Mouse (Mus musculus) forebrain, embryonic 15.5 days (tissue): ENCODE results near the gene Alx3. TPM values are rescaled to one million over a fixed set of nuclear protein-coding genes. Genes with fewer than 3 reads are reported as not detected.
A peak's percentile ranks its signal among the peaks of the same experiment; 100 is the strongest.

Source experiments
- ATAC-seq: fragments of 200-750 bp; cut with Nextera tagmentation; replicated peaks from 2 replicates; pipeline ENCODE4 v1.8.0; 2017; ENCODE audit warnings: mild to moderate bottlenecking, moderate TSS enrichment, moderate library complexity
- H3K27ac ChIP-seq: fragments of 300-500 bp; sonication (generic); replicated peaks from 2 replicates; pipeline ENCODE4 v1.5.1; 2015; ENCODE audit warnings: mild to moderate bottlenecking, inconsistent platforms
- H3K27me3 ChIP-seq: fragments of 300-500 bp; sonication (generic); 2 replicates; pipeline ENCODE4 v1.6.1; 2015; ENCODE audit warnings: inconsistent platforms
- H3K36me3 ChIP-seq: fragments of 300-500 bp; sonication (generic); 2 replicates; pipeline ENCODE4 v1.6.1; 2015; ENCODE audit warnings: mild to moderate bottlenecking, inconsistent platforms
- H3K4me1 ChIP-seq: fragments of 300-500 bp; sonication (generic); 2 replicates; pipeline ENCODE4 v1.6.1; 2015; ENCODE audit warnings: inconsistent platforms
- H3K4me2 ChIP-seq: fragments of 300-500 bp; sonication (generic); replicated peaks from 2 replicates; pipeline ENCODE4 v1.6.1; 2015; ENCODE audit warnings: mild to moderate bottlenecking, inconsistent platforms
- H3K4me3 ChIP-seq: fragments of 300-500 bp; sonication (generic); 2 replicates; pipeline ENCODE4 v1.5.1; 2015; ENCODE audit warnings: mild to moderate bottlenecking, inconsistent platforms
- H3K9ac ChIP-seq: fragments of 300-500 bp; sonication (generic); replicated peaks from 2 replicates; pipeline ENCODE4 v1.6.1; 2015; ENCODE audit warnings: mild to moderate bottlenecking, inconsistent platforms
- H3K9me3 ChIP-seq: fragments of 300-500 bp; sonication (generic); 2 replicates; pipeline ENCODE4 v1.6.1; 2016; ENCODE audit warnings: inconsistent platforms
- WGBS: fragments of 180-500 bp; shearing (Covaris S2); methylation state at CpG from one replicate; pipeline ENCODE4 v1.1.7; 2015; ENCODE audit warnings: mixed read lengths; 5-methylcytosine and 5-hydroxymethylcytosine counted together
- polyA plus RNA-seq: library from polyadenylated mRNA; unstranded; fragments of >200 nt; fragmentation: Nextera tagmentation; extraction: Ambion mirVana; gene quantifications from 2 replicates; pipeline ENCODE4 v1.2.1, GENCODE M21; 2015

Alx3 gene
- polyA plus RNA-seq, 1 experiment from 2014 or later, result 3.1 TPM

- Histone ChIP-seq H3K27ac (no peak overlapping the region), H3K9me3 (no peaks in the 10 kb centered on the region)
- WGBS, result 64% methylated on average over 1 of the region's 1 CpGs
Observed at GRCm38 (mm10) chr3:107591612-107592011, 3.2 kb upstream of the Alx3 start.

GRCm38 (mm10) chr3:107593632-107594031, 1.2 kb upstream of the Alx3 start:
- H3K4me1 ChIP-seq, result peaks cover 23% of the 10 kb centered on the region
- H3K27ac ChIP-seq, result no peak overlapping the region
- no peak for ATAC-seq
- H3K9ac ChIP-seq, result no peak overlapping the region
- no peaks in the 10 kb centered on the region for H3K9me3 ChIP-seq
- WGBS, result 52% methylated on average over 2 of the region's 2 CpGs
- H3K27me3 ChIP-seq, result peaks cover 60% of the 10 kb centered on the region
- no peaks in the 10 kb centered on the region for H3K36me3 ChIP-seq
- no peak overlapping the region for H3K4me3 ChIP-seq
- no peak overlapping the region for H3K4me2 ChIP-seq

More at GRCm38 (mm10) chr3:107591612-107592011, 3.2 kb upstream of the Alx3 start:
- H3K4me3 ChIP-seq, result no peak overlapping the region
- H3K27me3 ChIP-seq, result peaks cover 46% of the 10 kb centered on the region
- no peak overlapping the region for H3K9ac ChIP-seq
- no peak for ATAC-seq
- H3K36me3 ChIP-seq, result no peaks in the 10 kb centered on the region
- peaks cover 20% of the 10 kb centered on the region for H3K4me1 ChIP-seq
- H3K4me2 ChIP-seq, result no peak overlapping the region

- peaks cover 78% of the 10 kb centered on the region for H3K27me3 ChIP-seq
- H3K4me3 ChIP-seq, result peak overlapping the region; percentile 34
- no peak for ATAC-seq
- no peak overlapping the region for H3K27ac ChIP-seq
- H3K9ac ChIP-seq, result peak overlapping the region; percentile 16; the same call in 1 of the 2 replicates
- WGBS, result 2% methylated on average over 44 of the region's 50 CpGs
- peak overlapping the region; percentile 50 for H3K4me2 ChIP-seq
- H3K9me3 ChIP-seq, result no peaks in the 10 kb centered on the region
- no peaks in the 10 kb centered on the region for H3K36me3 ChIP-seq
- H3K4me1 ChIP-seq, result peaks cover 23% of the 10 kb centered on the region
Observed at GRCm38 (mm10) chr3:107595264-107595937, 570 bp downstream of the Alx3 start.

- Histone ChIP-seq H3K4me2 (no peak overlapping the region), H3K9me3 (no peaks in the 10 kb centered on the region), H3K27ac (no peak overlapping the region), H3K27me3 (peaks cover 81% of the 10 kb centered on the region), H3K4me3 (peak overlapping the region; percentile 34), H3K36me3 (no peaks in the 10 kb centered on the region), H3K4me1 (peaks cover 23% of the 10 kb centered on the region), H3K9ac (no peak overlapping the region)
- WGBS, result under 1% methylated on average over 34 of the region's 34 CpGs
- 0 out of 2 replicates have a peak, but pooled peaks have one; percentile 21 for ATAC-seq
Observed at GRCm38 (mm10) chr3:107595938-107596461, 1.2 kb downstream of the Alx3 start.

GRCm38 (mm10) chr3:107596559-107596958, 1.7 kb downstream of the Alx3 start:
- Histone ChIP-seq H3K27ac (no peak overlapping the region), H3K9ac (no peak overlapping the region), H3K9me3 (no peaks in the 10 kb centered on the region), H3K4me3 (peak overlapping the region; percentile 34), H3K27me3 (peaks cover 76% of the 10 kb centered on the region), H3K36me3 (no peaks in the 10 kb centered on the region), H3K4me2 (peak overlapping the region; percentile 32), H3K4me1 (peaks cover 23% of the 10 kb centered on the region)
- under 1% methylated on average over 26 of the region's 26 CpGs for WGBS
- 0 out of 2 replicates have a peak, but pooled peaks have one; percentile 7 for ATAC-seq

GRCm38 (mm10) chr3:107597134-107597533, 2.3 kb downstream of the Alx3 start:
- H3K27ac ChIP-seq, result no peak overlapping the region
- H3K4me2 ChIP-seq, result no peak overlapping the region
- WGBS, result 2% methylated on average over 20 of the region's 24 CpGs
- no peaks in the 10 kb centered on the region for H3K9me3 ChIP-seq
- peaks cover 70% of the 10 kb centered on the region for H3K27me3 ChIP-seq
- ATAC-seq, result no peak
- peaks cover 23% of the 10 kb centered on the region for H3K4me1 ChIP-seq
- H3K9ac ChIP-seq, result no peak overlapping the region
- no peaks in the 10 kb centered on the region for H3K36me3 ChIP-seq
- no peak overlapping the region for H3K4me3 ChIP-seq

GRCm38 (mm10) chr3:107597586-107598389, 3.0 kb downstream of the Alx3 start:
- peaks cover 63% of the 10 kb centered on the region for H3K27me3 ChIP-seq
- H3K4me2 ChIP-seq, result no peak overlapping the region
- H3K9ac ChIP-seq, result no peak overlapping the region
- WGBS, result 4% methylated on average over 22 of the region's 22 CpGs
- peaks cover 23% of the 10 kb centered on the region for H3K4me1 ChIP-seq
- no peak for ATAC-seq
- no peak overlapping the region for H3K4me3 ChIP-seq
- no peaks in the 10 kb centered on the region for H3K36me3 ChIP-seq
- no peak overlapping the region for H3K27ac ChIP-seq
- no peaks in the 10 kb centered on the region for H3K9me3 ChIP-seq

GRCm38 (mm10) chr3:107600127-107600526, 5.3 kb downstream of the Alx3 start:
- H3K4me3 ChIP-seq, result no peak overlapping the region
- H3K27me3 ChIP-seq, result peaks cover 42% of the 10 kb centered on the region
- H3K27ac ChIP-seq, result no peak overlapping the region
- ATAC-seq, result 0 out of 2 replicates have a peak, but pooled peaks have one; percentile 18
- H3K36me3 ChIP-seq, result no peaks in the 10 kb centered on the region
- H3K4me2 ChIP-seq, result no peak overlapping the region
- peaks cover 17% of the 10 kb centered on the region for H3K4me1 ChIP-seq
- 39% methylated on average over 6 of the region's 6 CpGs for WGBS
- H3K9me3 ChIP-seq, result no peaks in the 10 kb centered on the region
- no peak overlapping the region for H3K9ac ChIP-seq

- ATAC-seq, result no peak
- no peaks in the 10 kb centered on the region for H3K36me3 ChIP-seq
- no peak overlapping the region for H3K27ac ChIP-seq
- no peak overlapping the region for H3K4me2 ChIP-seq
- peaks cover 4% of the 10 kb centered on the region for H3K27me3 ChIP-seq
- 7% methylated on average over 4 of the region's 4 CpGs for WGBS
- H3K4me3 ChIP-seq, result no peak overlapping the region
- H3K4me1 ChIP-seq, result no peaks in the 10 kb centered on the region
- no peak overlapping the region for H3K9ac ChIP-seq
- no peaks in the 10 kb centered on the region for H3K9me3 ChIP-seq
Observed at GRCm38 (mm10) chr3:107605304-107605703, 10.5 kb downstream of the Alx3 start.

GRCm38 (mm10) chr3:107607221-107607620, 12.4 kb downstream of the Alx3 start:
- H3K4me1 ChIP-seq, result no peaks in the 10 kb centered on the region
- H3K4me3 ChIP-seq, result no peak overlapping the region
- no peak for ATAC-seq
- no peak overlapping the region for H3K9ac ChIP-seq
- H3K27ac ChIP-seq, result no peak overlapping the region
- no peaks in the 10 kb centered on the region for H3K9me3 ChIP-seq
- 87% methylated on average over 8 of the region's 8 CpGs for WGBS
- H3K36me3 ChIP-seq, result peaks cover 15% of the 10 kb centered on the region
- no peaks in the 10 kb centered on the region for H3K27me3 ChIP-seq
- no peak overlapping the region for H3K4me2 ChIP-seq

- no peak overlapping the region for H3K4me3 ChIP-seq
- H3K9ac ChIP-seq, result no peak overlapping the region
- H3K9me3 ChIP-seq, result no peaks in the 10 kb centered on the region
- H3K4me1 ChIP-seq, result no peaks in the 10 kb centered on the region
- WGBS, result 82% methylated on average over 4 of the region's 4 CpGs
- H3K4me2 ChIP-seq, result no peak overlapping the region
- H3K36me3 ChIP-seq, result peaks cover 31% of the 10 kb centered on the region
- no peaks in the 10 kb centered on the region for H3K27me3 ChIP-seq
- no peak overlapping the region for H3K27ac ChIP-seq
- no peak for ATAC-seq
Observed at GRCm38 (mm10) chr3:107608808-107609207, 14.0 kb downstream of the Alx3 start.

GRCm38 (mm10) chr3:107609376-107609775, 14.5 kb downstream of the Alx3 start:
- Histone ChIP-seq H3K9ac (no peak overlapping the region), H3K9me3 (no peaks in the 10 kb centered on the region), H3K27ac (no peak overlapping the region), H3K4me1 (no peaks in the 10 kb centered on the region), H3K4me2 (no peak overlapping the region), H3K27me3 (no peaks in the 10 kb centered on the region), H3K36me3 (peaks cover 37% of the 10 kb centered on the region), H3K4me3 (no peak overlapping the region)
- WGBS, result 51% methylated on average over 3 of the region's 3 CpGs
- ATAC-seq, result no peak
